ENCODE assay signal across 13 mouse cellular contexts in the genomic region with DNA sequence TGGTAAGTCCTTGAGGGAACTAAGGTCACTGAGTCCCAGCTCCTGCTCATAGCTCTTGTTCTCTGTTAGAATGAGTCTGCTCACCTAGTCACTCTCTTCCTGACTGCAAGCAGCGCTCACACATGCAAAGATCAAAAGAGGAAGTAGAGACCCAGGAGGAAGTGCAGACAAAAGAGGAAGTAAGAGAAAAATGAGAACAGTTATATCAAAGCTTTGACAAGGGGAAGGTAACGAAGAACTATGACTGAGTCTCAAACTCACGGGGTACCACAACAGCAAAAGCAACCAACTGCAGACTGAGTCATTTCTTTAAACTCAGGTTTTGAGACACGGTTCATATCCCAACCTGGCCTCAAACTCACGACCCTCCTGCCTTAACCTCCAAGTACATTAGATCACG. TPM values are rescaled to one million over a fixed set of nuclear protein-coding genes. Genes with fewer than 3 reads are reported as not detected.
A peak's percentile ranks its signal among the peaks of the same experiment; 100 is the strongest.
DNase-seq lines count a peak whose midpoint lies in the region; ATAC-seq lines count a peak whose summit lies in the region.
"Had no signal": no experiment of that assay in that cellular context is flagged by ENCODE, and none has a peak within 500 bp of the region (broad histone marks: within the 10 kb centered on the region; RNA-seq: fewer than 3 reads in every experiment).

No protein-coding gene starts in this region.

- ATAC-seq in activated CD4-positive, CD25-positive, alpha-beta regulatory T cell, adult 4 months, result peak; percentile 66
- peak; percentile 74 for ATAC-seq in megakaryocyte-erythroid progenitor cell, adult 5-6 weeks (replicated peaks; ENCODE audit: low FRiP score, low TSS enrichment, poor library complexity, severe bottlenecking)

- intact Hi-C loops in gastrocnemius, postnatal 36 days (cut with DNase I), result no loop called here
- intact Hi-C loops in left cerebral cortex, postnatal 25 days (cut with DNase I), result no loop called here

- peak; percentile 17 to 18 for DNase-seq in spleen, adult 18-20 months
- DNase-seq in spleen, postnatal 4 days (ENCODE audit: low spot score in 2 of 2), result no peak
- peak; percentile 26 to 43 for DNase-seq in thymus, postnatal 36 days
- DNase-seq in gastrocnemius, postnatal 36 days, result no peak
- no peak for DNase-seq in layer of hippocampus, adult 8-10 months (ENCODE audit: low spot score in 2 of 2)
- no peak for DNase-seq in left cerebral cortex, postnatal 25 days (ENCODE audit: low spot score in 2 of 2)
- DNase-seq: adrenal gland, adult 2 months; cerebellum, adult 11-12 months; heart, postnatal 4 days; kidney, adult 11 months; right cerebral cortex, postnatal 25 days had no signal

RNA-seq across cellular contexts. Expression of a gene that starts 12.7 kb away (rescaled TPM):
- polyA plus RNA-seq in activated CD4-positive, CD25-positive, alpha-beta regulatory T cell, adult 4 months (2017; shearing (Covaris generic)), result 10 to 100 TPM in 1 of 2 experiments, 1 to 10 TPM in 1; 9.1 to 11.8 TPM
- total RNA-seq in megakaryocyte-erythroid progenitor cell, adult 5-6 weeks (2014; fragmentation: Nextera tagmentation), result 1.9 and 4.4 TPM in 2 replicates
- 1.6 and 15.4 TPM in 2 replicates for total RNA-seq in megakaryocyte-erythroid progenitor cell, adult 5-6 weeks (2017)
- total RNA-seq in gastrocnemius, postnatal 36 days (2021), result 10 to 100 TPM; 10.1 to 10.2 TPM
- total RNA-seq in layer of hippocampus, adult 8-10 months (2022), result 1 to 10 TPM; 2.1 to 2.9 (median 2.5) TPM
- 1 to 10 TPM; 1.7 to 1.9 TPM for total RNA-seq in left cerebral cortex, postnatal 25 days (2021)

Comparison
In these comparisons a context has a peak if more than half of its experiments do, and no peak if none do; other contexts are left out.
1. DNase-seq: peak in spleen, adult 18-20 months (2 of 2) and thymus, postnatal 36 days (2 of 2); none in spleen, postnatal 4 days (0 of 2), gastrocnemius, postnatal 36 days (0 of 2), layer of hippocampus, adult 8-10 months (0 of 2) and left cerebral cortex, postnatal 25 days (0 of 2).